Mouse (Mus musculus): ENCODE measurements around the gene B3galt1. TPM values are rescaled to one million over a fixed set of nuclear protein-coding genes. Genes with fewer than 3 reads are reported as not detected.

The B3galt1 gene
- polyA plus RNA-seq, 1 experiment, result 0.12 TPM

DNA sequence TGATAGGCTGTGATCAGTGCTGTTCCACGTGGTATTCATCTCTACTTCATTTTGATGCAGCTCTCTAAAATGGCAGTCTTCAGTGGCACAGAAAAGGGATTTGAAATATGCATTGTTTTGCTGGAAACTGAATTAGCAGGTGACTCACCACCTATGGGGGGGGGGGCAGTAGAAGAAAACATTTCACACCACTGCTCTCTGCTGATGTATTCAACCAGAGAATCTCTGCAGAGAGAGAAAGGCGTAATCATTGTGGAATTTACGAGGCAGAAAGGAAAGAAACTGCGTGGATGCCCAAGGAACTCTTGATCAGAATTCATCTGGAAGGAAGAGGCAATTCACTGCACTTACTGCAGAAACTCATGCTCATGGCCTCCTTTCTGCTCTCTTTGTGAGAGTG lies 445.7 kb downstream of the B3galt1 start:
- 46% methylated on average over 4 of the region's 4 CpGs for WGBS
- no peak for DNase-seq (ENCODE audit: low read depth, low spot score)

- WGBS, result 84% methylated on average over 5 of the region's 5 CpGs
Observed at GRCm38 (mm10) chr2:68020251-68020680, 454.6 kb downstream of the B3galt1 start.

GRCm38 (mm10) chr2:68021541-68022152 lies 456.0 kb downstream of the B3galt1 start:
- no peak for DNase-seq (ENCODE audit: low read depth, low spot score)
- WGBS, result 78% methylated on average over 6 of the region's 6 CpGs

More at GRCm38 (mm10) chr2:68020251-68020680, 454.6 kb downstream of the B3galt1 start:
- DNase-seq (ENCODE audit: low read depth, low spot score), result no peak

- no peak for DNase-seq (ENCODE audit: low read depth, low spot score)
- 82% methylated on average over 2 of the region's 2 CpGs for WGBS
Observed at GRCm38 (mm10) chr2:68028811-68029210, 463.1 kb downstream of the B3galt1 start.

DNA sequence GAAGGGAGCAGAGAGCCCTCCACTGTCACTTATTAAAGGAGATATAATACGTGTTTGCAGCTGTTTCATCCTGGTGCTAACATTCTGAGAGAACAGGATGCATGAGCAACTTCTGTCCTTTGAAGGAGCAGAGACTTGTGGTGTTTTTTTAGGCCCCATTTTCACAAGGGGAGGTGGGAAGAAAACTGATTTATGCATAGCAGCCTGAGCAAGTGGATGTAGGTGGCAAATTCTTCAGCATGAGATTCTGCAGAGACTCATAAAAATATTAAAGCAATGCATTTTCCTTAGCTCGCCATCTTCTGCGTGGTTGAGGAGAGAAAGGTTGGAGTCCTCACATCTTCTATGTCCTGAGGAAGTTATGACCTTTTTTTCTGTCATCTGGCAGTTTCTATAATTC lies 469.0 kb downstream of the B3galt1 start:
- 70% methylated on average over 3 of the region's 3 CpGs for WGBS
- DNase-seq (ENCODE audit: low read depth, low spot score), result no peak

DNA sequence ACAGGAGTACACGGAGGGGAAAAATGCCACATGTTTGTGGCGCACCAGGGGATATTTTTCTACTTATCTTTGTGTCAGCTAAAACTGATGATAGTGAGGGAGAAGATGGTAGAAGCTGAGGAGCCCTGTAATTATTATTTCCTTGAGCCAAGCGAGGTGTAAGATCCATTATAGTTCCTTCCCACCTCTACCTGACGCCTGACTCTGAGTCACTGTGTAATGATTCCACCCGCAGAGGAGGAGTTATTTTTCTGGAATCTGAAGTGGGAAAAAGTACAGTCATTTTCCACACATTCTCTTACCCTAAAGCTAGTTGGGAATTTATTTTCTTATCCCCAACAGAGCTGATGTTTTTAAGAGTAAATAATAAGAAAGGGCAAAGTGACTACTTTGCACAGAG lies 475.1 kb downstream of the B3galt1 start:
- WGBS, result 78% methylated on average over 5 of the region's 5 CpGs
- no peak for DNase-seq (ENCODE audit: low read depth, low spot score)

GRCm38 (mm10) chr2:68052481-68052880 lies 486.8 kb downstream of the B3galt1 start:
- 35% methylated on average over 6 of the region's 6 CpGs for WGBS
- DNase-seq (ENCODE audit: low read depth, low spot score), result no peak

DNA sequence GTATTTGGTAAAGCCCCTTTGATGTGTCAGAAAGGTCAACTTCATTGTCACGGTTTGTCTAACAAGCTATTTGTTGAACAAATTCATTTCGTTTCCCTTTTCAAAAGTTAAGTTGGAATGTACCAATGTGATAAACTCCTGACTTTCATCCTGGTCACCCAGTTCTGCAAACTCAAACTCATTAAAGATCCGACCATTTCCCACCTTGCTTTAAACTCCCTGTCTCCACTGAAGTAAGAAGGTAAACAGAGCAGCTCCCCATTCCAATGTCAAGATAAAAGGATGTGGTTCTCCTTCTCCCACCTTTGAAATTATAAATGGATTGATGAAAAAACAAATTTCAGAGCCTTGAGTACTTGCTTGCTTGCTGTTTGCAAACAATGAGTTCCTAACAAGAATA lies 487.6 kb downstream of the B3galt1 start:
- DNase-seq (ENCODE audit: low read depth, low spot score), result no peak
- 38% methylated on average over 3 of the region's 3 CpGs for WGBS

GRCm38 (mm10) chr2:68061341-68061740 lies 495.7 kb downstream of the B3galt1 start:
- 75% methylated on average over 4 of the region's 4 CpGs for WGBS
- no peak for DNase-seq (ENCODE audit: low read depth, low spot score)

DNA sequence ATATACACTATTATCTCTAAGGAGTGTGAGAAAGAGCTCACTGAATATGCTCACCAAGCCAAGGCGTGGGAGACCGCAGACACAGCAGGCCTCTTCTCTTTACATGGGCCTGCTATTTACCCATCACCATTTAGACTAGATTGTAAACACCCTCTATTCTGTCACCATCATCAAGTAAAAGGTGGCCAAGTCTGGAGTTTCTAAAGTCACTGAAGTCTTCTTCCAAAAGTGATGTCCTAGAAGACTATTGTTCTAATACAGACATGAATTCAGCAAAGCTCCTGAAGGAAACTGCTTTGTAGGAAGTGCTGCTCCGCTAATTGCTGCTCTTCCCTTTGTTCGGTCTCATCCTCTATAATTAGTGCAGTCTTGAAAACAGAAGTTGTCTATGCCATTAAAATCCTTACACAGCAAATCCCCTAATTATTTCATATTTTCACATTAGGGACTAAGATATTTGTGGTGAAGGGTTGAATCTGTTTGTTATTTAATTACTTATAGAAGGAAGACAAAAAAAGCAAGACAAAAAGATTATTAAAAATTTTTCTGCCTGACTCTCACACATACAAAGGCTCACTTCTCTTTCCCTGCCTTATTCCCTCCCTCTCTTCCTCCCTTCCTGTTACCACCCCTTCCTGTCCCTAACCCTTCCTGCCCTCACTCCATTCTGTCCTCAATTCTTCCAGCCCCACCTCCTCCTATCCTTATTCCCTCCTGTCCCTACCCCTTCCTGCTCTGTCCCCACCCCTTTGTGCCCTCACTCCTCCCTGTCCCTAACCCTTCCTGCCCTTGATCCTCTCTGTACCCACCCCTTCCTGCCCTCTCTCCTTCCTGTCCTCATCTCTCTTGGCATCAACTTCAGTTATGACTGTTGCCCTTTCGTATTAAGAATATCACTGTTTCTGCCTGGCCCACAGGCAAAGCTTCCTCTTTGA lies 514.0 kb downstream of the B3galt1 start:
- 82% methylated on average over 5 of the region's 5 CpGs for WGBS
- DNase-seq (ENCODE audit: low read depth, low spot score), result no peak

- no peak for DNase-seq (ENCODE audit: low read depth, low spot score)
Observed at GRCm38 (mm10) chr2:68080872-68081280, 515.2 kb downstream of the B3galt1 start.

DNA sequence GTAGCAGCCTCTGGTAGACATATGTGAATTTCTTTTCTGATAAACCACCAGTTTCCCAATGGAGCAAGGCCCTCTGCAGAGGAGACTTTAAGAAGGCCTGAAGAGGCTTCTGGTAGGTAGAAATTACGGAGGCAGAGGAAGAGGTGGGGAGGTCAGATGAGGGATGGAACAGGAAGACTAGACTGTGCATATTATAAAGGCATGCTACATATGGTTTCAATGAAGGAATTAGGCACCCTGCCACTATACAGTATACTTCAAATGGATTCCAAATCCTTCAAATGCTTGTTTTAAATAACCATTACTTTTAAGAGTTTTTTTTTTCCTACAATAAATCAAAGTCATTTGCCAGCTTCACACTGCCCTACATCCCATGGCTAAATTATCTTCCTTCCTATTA lies 518.8 kb downstream of the B3galt1 start:
- 60% methylated on average over 1 of the region's 1 CpGs for WGBS
- DNase-seq (ENCODE audit: low read depth, low spot score), result no peak

- WGBS, result 34% methylated on average over 4 of the region's 4 CpGs
- no peak for DNase-seq (ENCODE audit: low read depth, low spot score)
Observed at GRCm38 (mm10) chr2:68086101-68086500, 520.4 kb downstream of the B3galt1 start.

DNA sequence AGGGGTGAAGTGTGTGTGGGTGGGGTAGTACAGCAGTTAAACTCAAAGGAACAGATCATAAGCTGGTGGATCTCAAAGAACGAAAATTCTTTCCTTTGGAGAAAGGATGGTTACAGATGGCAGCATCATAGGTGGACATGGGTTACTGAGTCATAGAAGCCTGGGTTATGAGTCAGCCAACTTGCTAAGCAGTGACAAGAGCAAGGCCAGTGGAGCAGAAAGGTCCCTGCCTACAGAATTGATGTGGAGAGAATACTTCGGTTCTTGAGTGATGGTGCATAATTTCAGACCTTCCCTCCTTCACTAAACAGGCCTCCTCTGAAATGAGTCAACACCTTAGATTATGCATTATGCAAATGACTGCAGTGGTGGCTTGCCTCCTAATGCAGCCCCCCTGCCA lies 525.9 kb downstream of the B3galt1 start:
- WGBS, result 76% methylated on average over 2 of the region's 2 CpGs
- no peak for DNase-seq (ENCODE audit: low read depth, low spot score)

DNA sequence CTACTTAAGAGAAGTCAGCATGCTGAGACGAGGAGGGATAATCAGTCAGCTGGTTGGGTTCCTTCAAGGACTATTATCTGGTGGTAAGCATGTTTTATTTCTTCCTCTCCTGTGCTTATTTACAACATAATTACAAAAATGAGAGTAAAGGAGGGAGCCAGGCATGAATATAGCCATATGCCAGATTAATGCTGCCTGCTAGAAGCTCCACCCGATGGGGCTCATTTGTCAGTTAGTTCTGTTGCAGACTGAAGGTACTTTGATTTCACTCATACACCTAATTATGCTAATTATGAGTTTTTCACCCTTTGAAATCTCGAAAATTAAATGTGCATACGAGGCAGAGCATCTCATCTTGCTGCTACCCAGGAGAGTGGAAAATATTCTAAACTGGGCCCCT lies 539.0 kb downstream of the B3galt1 start:
- 82% methylated on average over 4 of the region's 4 CpGs for WGBS
- DNase-seq (ENCODE audit: low read depth, low spot score), result no peak

GRCm38 (mm10) chr2:68118076-68118475 lies 552.4 kb downstream of the B3galt1 start:
- 78% methylated on average over 8 of the region's 8 CpGs for WGBS
- DNase-seq (ENCODE audit: low read depth, low spot score), result no peak

- WGBS, result 54% methylated on average over 6 of the region's 6 CpGs
- DNase-seq (ENCODE audit: low read depth, low spot score), result no peak
Observed at GRCm38 (mm10) chr2:68124751-68125150, 559.1 kb downstream of the B3galt1 start.

DNA sequence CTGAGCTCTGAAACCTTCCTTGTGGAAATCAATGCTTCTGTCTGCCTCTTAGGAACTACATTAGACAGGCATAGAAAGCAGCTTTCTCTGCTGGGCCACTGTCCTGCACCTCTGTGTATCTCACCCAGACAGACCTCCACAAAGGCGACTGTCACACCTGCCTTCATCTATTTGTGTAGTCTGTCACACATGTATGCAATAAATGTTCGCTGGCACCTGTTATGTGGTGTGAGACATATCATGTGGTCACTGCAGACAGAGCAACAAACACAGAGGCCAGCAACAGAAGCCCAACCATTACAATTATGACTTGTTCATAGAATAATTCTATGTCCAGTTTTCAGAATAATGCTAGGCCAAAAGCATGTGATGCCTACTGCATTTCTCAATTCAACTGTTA lies 575.4 kb downstream of the B3galt1 start:
- WGBS, result 75% methylated on average over 2 of the region's 2 CpGs
- DNase-seq (ENCODE audit: low read depth, low spot score), result no peak

GRCm38 (mm10) chr2:68143292-68143691 lies 577.6 kb downstream of the B3galt1 start:
- DNase-seq (ENCODE audit: low read depth, low spot score), result no peak
- WGBS, result 70% methylated on average over 2 of the region's 2 CpGs

DNA sequence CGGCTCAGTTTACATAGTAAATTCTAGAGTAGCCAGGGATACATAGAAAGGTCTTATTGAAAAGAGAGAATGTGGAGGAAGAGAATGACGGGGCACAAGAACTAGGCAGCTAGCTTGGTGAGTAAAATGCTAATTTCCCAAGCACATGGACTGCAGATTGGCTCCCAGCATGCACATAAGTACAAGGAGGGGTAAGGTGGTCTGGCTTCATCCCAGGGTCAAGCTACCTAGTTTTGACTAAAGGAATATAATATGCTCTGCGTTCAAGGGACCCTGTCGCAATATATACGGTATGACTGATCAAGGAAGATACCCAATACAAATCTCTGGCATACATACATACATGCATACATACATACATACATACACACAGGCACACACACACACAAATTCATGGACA lies 594.1 kb downstream of the B3galt1 start:
- no peak for DNase-seq (ENCODE audit: low read depth, low spot score)
- WGBS, result 87% methylated on average over 5 of the region's 5 CpGs

GRCm38 (mm10) chr2:68160566-68160965 lies 594.9 kb downstream of the B3galt1 start:
- WGBS, result 87% methylated on average over 2 of the region's 2 CpGs
- no peak for DNase-seq (ENCODE audit: low read depth, low spot score)
